Mouse (Mus musculus) CH12.LX (cell line): ENCODE results near the gene Gm20388. TPM values are rescaled to one million over a fixed set of nuclear protein-coding genes. Genes with fewer than 3 reads are reported as not detected.

Source experiments
- DNase-seq: peaks from one replicate; pipeline ENCODE4 v3.0.0-alpha.2; 2013; ENCODE audit errors: extremely low read depth
- H3K27ac ChIP-seq: 2 replicates; pipeline ENCODE4 v1.5.1; 2012; ENCODE audit warnings: low read depth, mild to moderate bottlenecking, control low read depth, moderate library complexity; ENCODE audit not compliant: insufficient read depth
- H3K27me3 ChIP-seq: replicated peaks from 2 replicates; pipeline ENCODE3; 2012; ENCODE audit warnings: inconsistent platforms
- H3K36me3 ChIP-seq, 2 experiments: replicated peaks in 1 of 2; 2 replicates each; pipeline versions ENCODE3 to v1.6.1; 2012; ENCODE audit warnings: inconsistent platforms in 1 of 2, low read length in 1 of 2, mild to moderate bottlenecking in 1 of 2, mixed read lengths in 1 of 2, moderate library complexity in 1 of 2; ENCODE audit not compliant: control insufficient read depth in 1 of 2, insufficient read depth in 1 of 2
- H3K4me1 ChIP-seq, 2 experiments: 2 replicates each; pipeline ENCODE4 v1.6.1; 2012; ENCODE audit warnings: inconsistent platforms in 1 of 2, moderate library complexity in 1 of 2; ENCODE audit not compliant: insufficient read depth in 2 of 2, control insufficient read depth in 1 of 2
- H3K4me2 ChIP-seq: 2 replicates; pipeline ENCODE4 v1.6.1; 2012; ENCODE audit warnings: low read depth, mild to moderate bottlenecking, control low read depth; ENCODE audit not compliant: poor library complexity, insufficient read depth, severe bottlenecking
- H3K4me3 ChIP-seq, 3 experiments: fragments of 150-350 bp in 1 of 3; sonication (generic) in 1 of 3; replicated peaks in 1 of 3; 2 replicates each; pipeline versions ENCODE3 to v1.5.1; 2011 to 2012; ENCODE audit warnings: low read depth in 2 of 3, low read length in 2 of 3, mild to moderate bottlenecking in 2 of 3, moderate library complexity in 2 of 3, control low read depth in 1 of 3, improper control_type of control experiment in 1 of 3, inconsistent platforms in 1 of 3, mixed read lengths in 1 of 3; ENCODE audit not compliant: poor library complexity in 1 of 3
- H3K79me2 ChIP-seq: replicated peaks from 2 replicates; pipeline ENCODE4 v1.6.1; 2012; ENCODE audit warnings: mild to moderate bottlenecking, moderate library complexity; ENCODE audit not compliant: control insufficient read depth, poor library complexity, insufficient read depth, severe bottlenecking; ENCODE audit errors: extremely low read depth
- H3K9ac ChIP-seq: 2 replicates; pipeline ENCODE4 v1.6.1; 2012; ENCODE audit warnings: low read depth, mild to moderate bottlenecking, control low read depth, moderate library complexity; ENCODE audit not compliant: insufficient read depth
- H3K9me3 ChIP-seq: replicated peaks from 2 replicates; pipeline ENCODE3; 2012; ENCODE audit warnings: low read length, inconsistent platforms, mixed read lengths
- BHLHE40 ChIP-seq: IDR thresholded peaks from 2 replicates; pipeline ENCODE4 v1.6.1; 2011; ENCODE audit warnings: mild to moderate bottlenecking, low read depth, low read length, improper control_type of control experiment
- CHD2 ChIP-seq: IDR thresholded peaks from 2 replicates; pipeline ENCODE4 v1.6.1; 2011; ENCODE audit warnings: low read length, improper control_type of control experiment
- IRF4 ChIP-seq: IDR thresholded peaks from 2 replicates; pipeline ENCODE4 v1.6.1; 2014; ENCODE audit warnings: low read depth, mild to moderate bottlenecking, inconsistent platforms, low read length, improper control_type of control experiment
- JUN ChIP-seq: IDR thresholded peaks from 2 replicates; pipeline ENCODE4 v1.6.1; 2011; ENCODE audit warnings: low read depth, mild to moderate bottlenecking, low read length, improper control_type of control experiment, moderate library complexity; ENCODE audit not compliant: insufficient read depth
- MAX ChIP-seq: IDR thresholded peaks from 2 replicates; pipeline ENCODE4 v1.6.1; 2011; ENCODE audit warnings: low read length, improper control_type of control experiment
- NELFE ChIP-seq: IDR thresholded peaks from 2 replicates; pipeline ENCODE4 v1.6.1; 2011; ENCODE audit warnings: low read depth, low read length, improper control_type of control experiment
- PAX5 ChIP-seq: IDR thresholded peaks from 2 replicates; pipeline ENCODE4 v1.6.1; 2012; ENCODE audit warnings: low read length, inconsistent platforms, mixed read lengths
- POLR2AphosphoS2 ChIP-seq: IDR thresholded peaks from 2 replicates; pipeline ENCODE4 v1.6.1; 2011; ENCODE audit warnings: low read depth, low read length, improper control_type of control experiment
- RCOR1 ChIP-seq: conservative IDR thresholded peaks from 2 replicates; pipeline ENCODE4 v1.6.1; 2012; ENCODE audit warnings: low read depth, mild to moderate bottlenecking, inconsistent platforms, low read length, improper control_type of control experiment
- USF1 ChIP-seq: IDR thresholded peaks from 2 replicates; pipeline ENCODE4 v1.6.1; 2014; ENCODE audit warnings: low read depth, mild to moderate bottlenecking, inconsistent platforms, low read length, improper control_type of control experiment
- USF2 ChIP-seq: conservative IDR thresholded peaks from 2 replicates; pipeline ENCODE4 v1.6.1; 2011; ENCODE audit warnings: low read depth, low read length, improper control_type of control experiment
- ZC3H11A ChIP-seq: IDR thresholded peaks from 2 replicates; pipeline ENCODE4 v1.6.1; 2012; ENCODE audit warnings: low read depth, mild to moderate bottlenecking, inconsistent platforms, low read length, improper control_type of control experiment
- ZMIZ1 ChIP-seq: IDR thresholded peaks from 2 replicates; pipeline ENCODE4 v1.6.1; 2012; ENCODE audit warnings: low read depth, mild to moderate bottlenecking, inconsistent platforms, low read length, improper control_type of control experiment
- ZNF384 ChIP-seq: IDR thresholded peaks from 2 replicates; pipeline ENCODE4 v1.6.1; 2012; ENCODE audit warnings: low read depth, low read length, improper control_type of control experiment, inconsistent platforms
- dilution Hi-C: fragments of 300-500 bp; cut with MboI; formaldehyde crosslinking; loops from 2 replicates; pipeline ENCODE4 v1.14.3; 2020; ENCODE audit warnings: low sequenced_read_pairs; ENCODE audit not compliant: extremely low pct_unique_long_range_greater_than_20kb, extremely low pct_ligation_motif_present
- in situ Hi-C: fragments of 300-500 bp; cut with MboI; formaldehyde crosslinking; loops from 3 replicates; pipeline ENCODE4 v1.14.3; 2019; ENCODE audit warnings: low sequenced_read_pairs, low pct_ligation_motif_present, low pct_unique_long_range_greater_than_20kb, mixed read lengths
- polyA plus RNA-seq: library from polyadenylated mRNA; unstranded; fragments of >175 nt; gene quantifications from 2 replicates; pipeline ENCODE4 v1.2.1, GENCODE M21; 2012; ENCODE audit warnings: low read depth; ENCODE audit not compliant: insufficient read length
- total RNA-seq, 2 experiments: library from RNA; depleted of rRNA; stranded (reverse); fragments of 300-350 nt in 1 of 2; fragments of >200 nt in 1 of 2; gene quantifications; 2 replicates each; pipeline ENCODE4 v1.2.3; 2012 to 2014

The Gm20388 gene
- total and polyA plus RNA-seq, 3 experiments, result 14.8 to 26.3 (median 22.2) TPM

DNA sequence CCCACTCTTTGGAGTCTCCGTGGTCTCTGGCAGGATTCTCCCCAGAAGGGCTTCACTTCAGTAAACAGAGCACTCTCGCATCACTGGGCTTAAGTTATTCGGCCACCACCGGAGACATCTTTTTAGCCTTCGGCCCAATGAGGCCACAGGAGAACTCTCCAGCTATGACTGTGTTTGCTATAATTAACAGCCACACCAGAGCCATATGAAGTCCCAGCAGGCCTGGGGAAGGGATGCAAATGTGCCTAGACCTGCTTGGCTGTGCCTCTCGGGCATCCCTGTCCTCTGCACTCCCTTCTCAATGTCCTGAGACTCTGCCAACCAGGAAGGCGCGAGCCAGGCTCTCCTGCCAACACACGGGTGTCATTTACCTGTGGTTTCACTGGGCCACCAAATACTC lies 1946.7 kb downstream of the Gm20388 start (continued):
- TF ChIP-seq IRF4 (peak; percentile 98), POLR2AphosphoS2 (no peak), MAX (peak; percentile 72), USF2 (no peak), RCOR1 (peak; percentile 29; the same call in 1 of the 2 replicates), USF1 (no peak), ZC3H11A (no peak), ZMIZ1 (0 out of 2 replicates have a peak, but pooled peaks have one; percentile 32), PAX5 (no peak)

- Histone ChIP-seq H3K9me3 (peaks cover 17% of the 10 kb centered on the region), H3K4me2 (peak overlapping the region; percentile 14), H3K9ac (peak overlapping the region; percentile 14; the same call in 1 of the 2 replicates), H3K4me3 (no peak overlapping the region), H3K36me3 (peaks cover 0 to 21% of the 10 kb centered on the region in 2 experiments), H3K4me1 (peaks cover 44 to 78% of the 10 kb centered on the region in 2 experiments)
- in situ Hi-C loops, result loop anchor here (10.0 kb wide), 1 partner anchor 407 kb away; no protein-coding TSS in a partner anchor
- dilution Hi-C loops, result no loop called here
- no peak for DNase-seq
- TF ChIP-seq NELFE (0 out of 2 replicates have a peak, but pooled peaks have one; percentile 1), BHLHE40 (no peak)
- TF ChIP-seq, all 38 proteins: peak for 1
- H3K27me3 ChIP-seq, result no peaks in the 10 kb centered on the region
- H3K27ac ChIP-seq, result peak overlapping the region; percentile 82
- H3K79me2 ChIP-seq, result no peaks in the 10 kb centered on the region
Observed at GRCm38 (mm10) chr8:121857747-121858146, 1947.1 kb downstream of the Gm20388 start.

- H3K27me3 ChIP-seq, result no peaks in the 10 kb centered on the region
- TF ChIP-seq CHD2 (0 out of 2 replicates have a peak, but pooled peaks have one; percentile 32), BHLHE40 (peak; percentile 48; the same call in 1 of the 2 replicates), ZMIZ1 (no peak), JUN (no peak), IRF4 (0 out of 2 replicates have a peak, but pooled peaks have one; percentile 19), ZNF384 (peak; percentile 87)
- H3K4me3 ChIP-seq, result no peak overlapping the region
- no peak overlapping the region for H3K9ac ChIP-seq
- dilution Hi-C loops, result no loop called here
- H3K4me1 ChIP-seq, result peaks cover 43 to 80% of the 10 kb centered on the region in 2 experiments
- no peak overlapping the region for H3K4me2 ChIP-seq
- peak overlapping the region; percentile 14 for H3K27ac ChIP-seq
- in situ Hi-C loops, result no loop called here
- H3K79me2 ChIP-seq, result no peaks in the 10 kb centered on the region
- peak; percentile 63 for DNase-seq
- H3K9me3 ChIP-seq, result no peaks in the 10 kb centered on the region
- H3K36me3 ChIP-seq, result peaks cover 0 to 11% of the 10 kb centered on the region in 2 experiments
Observed at GRCm38 (mm10) chr8:121861276-121861675, 1950.6 kb downstream of the Gm20388 start.
